Mouse (Mus musculus) spleen, adult 2 months (tissue): ENCODE data around the gene Rtp4. TPM values are rescaled to one million over a fixed set of nuclear protein-coding genes. Genes with fewer than 3 reads are reported as not detected.

ENCODE experiments used
- DNase-seq, 2 experiments: peaks; one replicate each; pipeline versions ENCODE4 v3.0.0 to v3.0.0-alpha.2; 2012 to 2021; ENCODE audit warnings: low spot score in 2 of 2, low read depth in 1 of 2
- H3K27ac ChIP-seq: fragments of 200-500 bp; 2 replicates; pipeline ENCODE4 v1.5.1; 2012; ENCODE audit warnings: low read length, inconsistent platforms; ENCODE audit not compliant: insufficient read depth
- H3K27me3 ChIP-seq: fragments of 200-500 bp; 2 replicates; pipeline ENCODE4 v1.6.1; 2012; ENCODE audit warnings: mild to moderate bottlenecking, moderate library complexity, low read length, inconsistent platforms; ENCODE audit not compliant: control insufficient read depth, insufficient read depth
- H3K36me3 ChIP-seq: fragments of 200-500 bp; 2 replicates; pipeline ENCODE4 v1.6.1; 2012; ENCODE audit warnings: mild to moderate bottlenecking, low read length, inconsistent platforms; ENCODE audit not compliant: control insufficient read depth, insufficient read depth
- H3K4me1 ChIP-seq: fragments of 200-500 bp; 2 replicates; pipeline ENCODE4 v1.6.1; 2011; ENCODE audit warnings: inconsistent platforms; ENCODE audit not compliant: control insufficient read depth, insufficient read depth, insufficient read length
- H3K4me3 ChIP-seq: fragments of 200-500 bp; 2 replicates; pipeline ENCODE4 v1.5.1; 2011; ENCODE audit warnings: mild to moderate bottlenecking, inconsistent platforms; ENCODE audit not compliant: insufficient read depth, insufficient read length; ENCODE audit errors: extremely low read depth
- CTCF ChIP-seq: fragments of 200-500 bp; IDR thresholded peaks from 2 replicates; pipeline ENCODE4 v1.5.1; 2011; ENCODE audit warnings: mild to moderate bottlenecking, inconsistent platforms; ENCODE audit not compliant: insufficient read depth, insufficient read length, insufficient replicate concordance; ENCODE audit errors: extremely low read depth
- POLR2A ChIP-seq: fragments of 200-500 bp; IDR thresholded peaks from 2 replicates; pipeline ENCODE4 v1.6.1; 2011; ENCODE audit warnings: low read depth, low read length, inconsistent platforms
- WGBS: fragments of 180-500 bp; shearing (Covaris S2); methylation state at CpG from one replicate; pipeline ENCODE4 v1.1.7; 2018; 5-methylcytosine and 5-hydroxymethylcytosine counted together
- polyA plus RNA-seq: library from polyadenylated mRNA; depleted of rRNA; stranded (reverse); fragments of >200 nt; gene quantifications from 2 replicates; pipeline ENCODE4 v1.2.3, GENCODE M21; 2012

Rtp4 gene
- polyA plus RNA-seq, 1 experiment: 16.7 TPM

- H3K4me1 ChIP-seq: no peaks in the 10 kb centered on the region
- no peaks in the 10 kb centered on the region for H3K27me3 ChIP-seq
- 93% methylated on average over 12 of the region's 12 CpGs for WGBS
- no peak overlapping the region for H3K27ac ChIP-seq
- TF ChIP-seq CTCF (no peak), POLR2A (no peak)
- no peak overlapping the region for H3K4me3 ChIP-seq
- H3K36me3 ChIP-seq: no peaks in the 10 kb centered on the region
- DNase-seq: no peak
Observed at GRCm38 (mm10) chr16:23482846-23483245, 37.2 kb upstream of the Rtp4 start.

DNA sequence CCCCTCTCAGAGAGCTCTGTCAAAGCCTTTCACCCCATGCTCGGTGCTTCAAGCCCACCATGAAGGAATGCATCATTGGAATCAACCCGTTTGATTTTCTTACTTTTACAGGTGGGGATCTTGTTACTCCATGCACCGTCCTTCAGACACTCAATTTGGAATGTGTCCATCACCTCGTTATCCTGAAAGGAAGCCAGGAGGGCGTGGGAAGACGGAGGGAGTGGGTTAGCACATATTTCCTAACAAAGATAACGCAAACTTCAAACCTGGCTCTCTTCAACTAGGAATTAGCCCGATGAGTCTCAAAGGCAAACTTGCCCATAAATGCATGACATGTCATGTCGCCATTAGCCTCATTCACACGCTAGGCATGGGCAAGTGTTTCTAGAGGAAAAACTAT, 36.8 kb upstream of the Rtp4 start:
- TF ChIP-seq POLR2A (no peak), CTCF (no peak)
- DNase-seq: no peak
- H3K4me1 ChIP-seq: no peaks in the 10 kb centered on the region
- 94% methylated on average over 10 of the region's 10 CpGs for WGBS
- H3K4me3 ChIP-seq: no peak overlapping the region
- no peaks in the 10 kb centered on the region for H3K36me3 ChIP-seq
- no peaks in the 10 kb centered on the region for H3K27me3 ChIP-seq
- no peak overlapping the region for H3K27ac ChIP-seq

DNA sequence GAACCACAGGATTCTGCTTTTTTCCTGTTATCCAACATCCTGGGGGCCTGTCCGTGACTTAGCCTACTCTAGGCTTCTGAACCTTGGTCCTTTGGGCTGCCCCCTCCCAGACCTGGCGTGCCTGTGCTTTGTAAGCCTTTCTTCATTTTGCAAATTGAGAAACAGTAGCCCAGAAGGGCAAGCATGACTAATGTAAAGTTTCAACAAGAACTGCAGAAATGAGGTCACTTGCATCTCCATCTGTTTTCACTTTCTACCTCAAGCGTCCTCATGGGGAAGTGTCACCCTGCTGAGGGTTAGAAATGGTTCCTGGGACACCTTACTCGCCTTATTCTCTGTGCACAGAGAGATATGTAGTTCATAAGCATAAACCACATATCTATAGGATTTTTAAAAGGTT, 27.3 kb upstream of the Rtp4 start:
- no peak for TF ChIP-seq CTCF
- no peak for TF ChIP-seq POLR2A
- Histone ChIP-seq H3K36me3 (no peaks in the 10 kb centered on the region), H3K4me1 (no peaks in the 10 kb centered on the region), H3K27ac (no peak overlapping the region), H3K27me3 (no peaks in the 10 kb centered on the region), H3K4me3 (no peak overlapping the region)
- 61% methylated on average over 4 of the region's 4 CpGs for WGBS
- no peak for DNase-seq

GRCm38 (mm10) chr16:23496245-23496924, 23.7 kb upstream of the Rtp4 start:
- Histone ChIP-seq H3K4me3 (no peak overlapping the region), H3K27ac (no peak overlapping the region), H3K4me1 (no peaks in the 10 kb centered on the region), H3K27me3 (no peaks in the 10 kb centered on the region), H3K36me3 (no peaks in the 10 kb centered on the region)
- 77% methylated on average over 8 of the region's 8 CpGs for WGBS
- DNase-seq: no peak
- TF ChIP-seq POLR2A (no peak), CTCF (no peak)

GRCm38 (mm10) chr16:23497440-23497839, 22.7 kb upstream of the Rtp4 start:
- no peaks in the 10 kb centered on the region for H3K27me3 ChIP-seq
- H3K36me3 ChIP-seq: no peaks in the 10 kb centered on the region
- no peak for DNase-seq
- TF ChIP-seq POLR2A (no peak), CTCF (no peak)
- H3K4me3 ChIP-seq: no peak overlapping the region
- H3K4me1 ChIP-seq: no peaks in the 10 kb centered on the region
- no peak overlapping the region for H3K27ac ChIP-seq
- 63% methylated on average over 3 of the region's 3 CpGs for WGBS

GRCm38 (mm10) chr16:23497881-23498280, 22.2 kb upstream of the Rtp4 start:
- no peaks in the 10 kb centered on the region for H3K4me1 ChIP-seq
- 64% methylated on average over 1 of the region's 1 CpGs for WGBS
- H3K27me3 ChIP-seq: no peaks in the 10 kb centered on the region
- H3K36me3 ChIP-seq: no peaks in the 10 kb centered on the region
- no peak overlapping the region for H3K4me3 ChIP-seq
- TF ChIP-seq CTCF (no peak), POLR2A (no peak)
- DNase-seq: no peak
- H3K27ac ChIP-seq: no peak overlapping the region

DNA sequence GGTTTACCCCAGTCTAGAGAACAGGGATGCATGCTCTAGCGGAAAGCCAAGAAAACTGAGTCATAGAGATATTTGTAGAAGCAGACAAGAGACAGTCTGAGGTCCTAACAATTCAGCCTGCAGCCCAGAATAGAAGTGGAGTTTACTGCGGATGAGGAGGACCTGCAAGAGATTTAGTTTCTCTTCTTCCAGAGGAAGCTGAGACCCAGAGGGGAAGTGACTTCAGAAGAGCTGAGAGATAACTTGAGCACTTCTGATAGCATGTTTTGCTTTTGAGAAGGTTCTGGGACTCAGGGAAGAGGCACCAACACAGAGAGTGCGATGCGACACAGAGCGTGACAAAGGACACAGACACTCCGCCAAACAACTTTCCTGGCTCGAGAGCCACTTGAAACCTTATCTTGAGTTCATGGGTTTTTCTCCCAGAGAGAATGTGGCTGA, 21.4 kb upstream of the Rtp4 start:
- Histone ChIP-seq H3K36me3 (no peaks in the 10 kb centered on the region), H3K4me1 (no peaks in the 10 kb centered on the region), H3K27ac (no peak overlapping the region), H3K27me3 (no peaks in the 10 kb centered on the region), H3K4me3 (no peak overlapping the region)
- WGBS: 60% methylated on average over 7 of the region's 7 CpGs
- TF ChIP-seq CTCF (no peak), POLR2A (no peak)
- DNase-seq: no peak
